Mouse (Mus musculus): ENCODE results near the gene Pole.

- TF ChIP-seq POLR2A (IDR thresholded peaks at IDR 0.05; ENCODE audit: borderline replicate concordance, insufficient read depth, low read length), result no peak
- TF ChIP-seq CTCF (IDR thresholded peaks at IDR 0.05; ENCODE audit: borderline replicate concordance, insufficient read depth, low read depth, low read length), result no peak
These were observed 75.4 kb downstream of the Pole start for GRCm38 (mm10) chr5:110361465-110361864.

Measured in cerebellum, adult 2 months (tissue).